Mouse (Mus musculus): ENCODE data around the gene 4931428F04Rik. TPM values are rescaled to one million over a fixed set of nuclear protein-coding genes. Genes with fewer than 3 reads are reported as not detected.

The 4931428F04Rik gene
- polyA plus RNA-seq, 1 experiment from 2014 or later: 1.5 TPM

GRCm38 (mm10) chr8:105315073-105315769, 25.6 kb upstream of the 4931428F04Rik start:
- WGBS (ENCODE audit: missing documents): 99% methylated on average over 17 of the region's 18 CpGs
- Histone ChIP-seq H3K79me2 (ENCODE audit: inconsistent target) (no peaks in the 10 kb centered on the region), H3K4me3 (ENCODE audit: inconsistent target) (no peak overlapping the region), H3K36me3 (ENCODE audit: inconsistent target) (peaks cover 33% of the 10 kb centered on the region), H3K27ac (no peak overlapping the region)

GRCm38 (mm10) chr8:105313622-105314402, 24.1 kb upstream of the 4931428F04Rik start:
- H3K36me3 ChIP-seq (ENCODE audit: inconsistent target): peaks cover 48% of the 10 kb centered on the region
- H3K27ac ChIP-seq: no peak overlapping the region
- WGBS (ENCODE audit: missing documents): 94% methylated on average over 9 of the region's 9 CpGs
- H3K4me3 ChIP-seq (ENCODE audit: inconsistent target): no peak overlapping the region
- no peaks in the 10 kb centered on the region for H3K79me2 ChIP-seq (ENCODE audit: inconsistent target)

- Histone ChIP-seq H3K36me3 (ENCODE audit: inconsistent target) (peaks cover 56% of the 10 kb centered on the region), H3K27ac (no peak overlapping the region), H3K4me3 (ENCODE audit: inconsistent target) (no peak overlapping the region), H3K79me2 (ENCODE audit: inconsistent target) (no peaks in the 10 kb centered on the region)
- WGBS (ENCODE audit: missing documents): 93% methylated on average over 8 of the region's 8 CpGs
Measured at GRCm38 (mm10) chr8:105312891-105313481, 23.3 kb upstream of the 4931428F04Rik start.

GRCm38 (mm10) chr8:105311718-105312117, 22.1 kb upstream of the 4931428F04Rik start:
- no peaks in the 10 kb centered on the region for H3K79me2 ChIP-seq (ENCODE audit: inconsistent target)
- H3K4me3 ChIP-seq (ENCODE audit: inconsistent target): no peak overlapping the region
- H3K36me3 ChIP-seq (ENCODE audit: inconsistent target): peaks cover 64% of the 10 kb centered on the region
- H3K27ac ChIP-seq: no peak overlapping the region
- 90% methylated on average over 1 of the region's 1 CpGs for WGBS (ENCODE audit: missing documents)

GRCm38 (mm10) chr8:105310118-105310517, 20.5 kb upstream of the 4931428F04Rik start:
- peaks cover 56% of the 10 kb centered on the region for H3K36me3 ChIP-seq (ENCODE audit: inconsistent target)
- WGBS (ENCODE audit: missing documents): 97% methylated on average over 8 of the region's 8 CpGs

GRCm38 (mm10) chr8:105309142-105309847, 19.6 kb upstream of the 4931428F04Rik start:
- Histone ChIP-seq H3K36me3 (ENCODE audit: inconsistent target) (peaks cover 53% of the 10 kb centered on the region), H3K79me2 (ENCODE audit: inconsistent target) (no peaks in the 10 kb centered on the region), H3K27ac (no peak overlapping the region), H3K4me3 (ENCODE audit: inconsistent target) (no peak overlapping the region)
- 90% methylated on average over 14 of the region's 15 CpGs for WGBS (ENCODE audit: missing documents)

More at GRCm38 (mm10) chr8:105310118-105310517, 20.5 kb upstream of the 4931428F04Rik start:
- Histone ChIP-seq H3K4me3 (ENCODE audit: inconsistent target) (no peak overlapping the region), H3K79me2 (ENCODE audit: inconsistent target) (no peaks in the 10 kb centered on the region), H3K27ac (no peak overlapping the region)

- Histone ChIP-seq H3K27ac (no peak overlapping the region), H3K36me3 (ENCODE audit: inconsistent target) (peaks cover 45% of the 10 kb centered on the region), H3K79me2 (ENCODE audit: inconsistent target) (no peaks in the 10 kb centered on the region), H3K4me3 (ENCODE audit: inconsistent target) (no peak overlapping the region)
- WGBS (ENCODE audit: missing documents): 93% methylated on average over 10 of the region's 10 CpGs
Measured at GRCm38 (mm10) chr8:105308428-105308827, 18.8 kb upstream of the 4931428F04Rik start.

GRCm38 (mm10) chr8:105307670-105308069, 18.0 kb upstream of the 4931428F04Rik start:
- no peak overlapping the region for H3K27ac ChIP-seq
- H3K4me3 ChIP-seq (ENCODE audit: inconsistent target): no peak overlapping the region
- H3K79me2 ChIP-seq (ENCODE audit: inconsistent target): no peaks in the 10 kb centered on the region
- 96% methylated on average over 13 of the region's 13 CpGs for WGBS (ENCODE audit: missing documents)
- peaks cover 37% of the 10 kb centered on the region for H3K36me3 ChIP-seq (ENCODE audit: inconsistent target)

- no peak overlapping the region for H3K27ac ChIP-seq
- H3K79me2 ChIP-seq (ENCODE audit: inconsistent target): peaks cover 3% of the 10 kb centered on the region; the same call in 1 of the 2 replicates
- WGBS (ENCODE audit: missing documents): 62% methylated on average over 5 of the region's 5 CpGs
- H3K36me3 ChIP-seq (ENCODE audit: inconsistent target): peaks cover 41% of the 10 kb centered on the region; the same call in 1 of the 2 replicates
- H3K4me3 ChIP-seq (ENCODE audit: inconsistent target): no peak overlapping the region
Measured at GRCm38 (mm10) chr8:105306146-105306691, 16.6 kb upstream of the 4931428F04Rik start.

GRCm38 (mm10) chr8:105305211-105306145, 15.8 kb upstream of the 4931428F04Rik start, which contains the start of gene Elmo3:
TSS of gene Elmo3 (plus strand) at chr8:105305601.
- Histone ChIP-seq H3K4me3 (ENCODE audit: inconsistent target) (no peak within 1 kb of the TSS), H3K27ac (peak within 1 kb of the TSS; percentile 27; the same call in 1 of the 2 replicates), H3K79me2 (ENCODE audit: inconsistent target) (peaks cover 10% of the 10 kb centered on the region; the same call in 1 of the 2 replicates), H3K36me3 (ENCODE audit: inconsistent target) (peaks cover 48% of the 10 kb centered on the region; the same call in 1 of the 2 replicates)
- 23% methylated on average over 29 of the region's 30 CpGs for WGBS (ENCODE audit: missing documents)

GRCm38 (mm10) chr8:105304325-105305210, 14.9 kb upstream of the 4931428F04Rik start:
- H3K27ac ChIP-seq: peak overlapping the region; percentile 27; the same call in 1 of the 2 replicates
- peaks cover 19% of the 10 kb centered on the region for H3K79me2 ChIP-seq (ENCODE audit: inconsistent target)
- H3K36me3 ChIP-seq (ENCODE audit: inconsistent target): peaks cover 50% of the 10 kb centered on the region; the same call in 1 of the 2 replicates
- H3K4me3 ChIP-seq (ENCODE audit: inconsistent target): no peak overlapping the region
- 71% methylated on average over 9 of the region's 9 CpGs for WGBS (ENCODE audit: missing documents)

- Histone ChIP-seq H3K79me2 (ENCODE audit: inconsistent target) (peaks cover 26% of the 10 kb centered on the region), H3K36me3 (ENCODE audit: inconsistent target) (peaks cover 43% of the 10 kb centered on the region; the same call in 1 of the 2 replicates), H3K4me3 (ENCODE audit: inconsistent target) (no peak overlapping the region), H3K27ac (0 out of 2 replicates have a peak overlapping the region, but pooled peaks have one; percentile 12)
- 88% methylated on average over 7 of the region's 9 CpGs for WGBS (ENCODE audit: missing documents)
Measured at GRCm38 (mm10) chr8:105303874-105304273, 14.2 kb upstream of the 4931428F04Rik start.
